Mouse (Mus musculus) CH12.LX (cell line): Measurements from ENCODE around the gene Olfr1084. TPM values are rescaled to one million over a fixed set of nuclear protein-coding genes. Genes with fewer than 3 reads are reported as not detected.
"Not testable (repeated sequence)": the region's sequence is repeated elsewhere in the genome, so short reads cannot be mapped to it uniquely, and the experiment has no call there.

ENCODE experiments used
- DNase-seq: peaks from one replicate; pipeline ENCODE4 v3.0.0-alpha.2; 2013; ENCODE audit errors: extremely low read depth
- H3K27ac ChIP-seq: 2 replicates; pipeline ENCODE4 v1.5.1; 2012; ENCODE audit warnings: low read depth, mild to moderate bottlenecking, control low read depth, moderate library complexity; ENCODE audit not compliant: insufficient read depth
- H3K27me3 ChIP-seq: replicated peaks from 2 replicates; pipeline ENCODE3; 2012; ENCODE audit warnings: inconsistent platforms
- H3K36me3 ChIP-seq, 2 experiments: replicated peaks in 1 of 2; 2 replicates each; pipeline versions ENCODE3 to v1.6.1; 2012; ENCODE audit warnings: inconsistent platforms in 1 of 2, low read length in 1 of 2, mild to moderate bottlenecking in 1 of 2, mixed read lengths in 1 of 2, moderate library complexity in 1 of 2; ENCODE audit not compliant: control insufficient read depth in 1 of 2, insufficient read depth in 1 of 2
- H3K4me1 ChIP-seq, 2 experiments: 2 replicates each; pipeline ENCODE4 v1.6.1; 2012; ENCODE audit warnings: inconsistent platforms in 1 of 2, moderate library complexity in 1 of 2; ENCODE audit not compliant: insufficient read depth in 2 of 2, control insufficient read depth in 1 of 2
- H3K4me2 ChIP-seq: 2 replicates; pipeline ENCODE4 v1.6.1; 2012; ENCODE audit warnings: low read depth, mild to moderate bottlenecking, control low read depth; ENCODE audit not compliant: poor library complexity, insufficient read depth, severe bottlenecking
- H3K4me3 ChIP-seq, 3 experiments: fragments of 150-350 bp in 1 of 3; sonication (generic) in 1 of 3; replicated peaks in 1 of 3; 2 replicates each; pipeline versions ENCODE3 to v1.5.1; 2011 to 2012; ENCODE audit warnings: low read depth in 2 of 3, low read length in 2 of 3, mild to moderate bottlenecking in 2 of 3, moderate library complexity in 2 of 3, control low read depth in 1 of 3, improper control_type of control experiment in 1 of 3, inconsistent platforms in 1 of 3, mixed read lengths in 1 of 3; ENCODE audit not compliant: poor library complexity in 1 of 3
- H3K79me2 ChIP-seq: replicated peaks from 2 replicates; pipeline ENCODE4 v1.6.1; 2012; ENCODE audit warnings: mild to moderate bottlenecking, moderate library complexity; ENCODE audit not compliant: control insufficient read depth, poor library complexity, insufficient read depth, severe bottlenecking; ENCODE audit errors: extremely low read depth
- H3K9ac ChIP-seq: 2 replicates; pipeline ENCODE4 v1.6.1; 2012; ENCODE audit warnings: low read depth, mild to moderate bottlenecking, control low read depth, moderate library complexity; ENCODE audit not compliant: insufficient read depth
- H3K9me3 ChIP-seq: replicated peaks from 2 replicates; pipeline ENCODE3; 2012; ENCODE audit warnings: low read length, inconsistent platforms, mixed read lengths
- CHD2 ChIP-seq: IDR thresholded peaks from 2 replicates; pipeline ENCODE4 v1.6.1; 2011; ENCODE audit warnings: low read length, improper control_type of control experiment
- E2F4 ChIP-seq: IDR thresholded peaks from 2 replicates; pipeline ENCODE4 v1.6.1; 2011; ENCODE audit warnings: low read depth, low read length, improper control_type of control experiment; ENCODE audit not compliant: insufficient replicate concordance
- ELF1 ChIP-seq: IDR thresholded peaks from 2 replicates; pipeline ENCODE4 v1.6.1; 2014; ENCODE audit warnings: low read depth, mild to moderate bottlenecking, inconsistent platforms, low read length, improper control_type of control experiment
- ETS1 ChIP-seq: conservative IDR thresholded peaks from 2 replicates; pipeline ENCODE4 v1.6.1; 2012; ENCODE audit warnings: low read depth, mild to moderate bottlenecking, inconsistent platforms, low read length, improper control_type of control experiment, moderate library complexity
- JUND ChIP-seq: conservative IDR thresholded peaks from 2 replicates; pipeline ENCODE4 v1.6.1; 2011; ENCODE audit warnings: low read depth, low read length, improper control_type of control experiment
- MAX ChIP-seq: IDR thresholded peaks from 2 replicates; pipeline ENCODE4 v1.6.1; 2011; ENCODE audit warnings: low read length, improper control_type of control experiment
- MEF2A ChIP-seq: IDR thresholded peaks from 2 replicates; pipeline ENCODE4 v1.6.1; 2014; ENCODE audit warnings: low read depth, mild to moderate bottlenecking, inconsistent platforms, low read length, improper control_type of control experiment, borderline replicate concordance
- PAX5 ChIP-seq: IDR thresholded peaks from 2 replicates; pipeline ENCODE4 v1.6.1; 2012; ENCODE audit warnings: low read length, inconsistent platforms, mixed read lengths
- POLR2AphosphoS2 ChIP-seq: IDR thresholded peaks from 2 replicates; pipeline ENCODE4 v1.6.1; 2011; ENCODE audit warnings: low read depth, low read length, improper control_type of control experiment
- RAD21 ChIP-seq: IDR thresholded peaks from 2 replicates; pipeline ENCODE4 v1.6.1; 2011; ENCODE audit warnings: low read depth, mild to moderate bottlenecking, low read length, improper control_type of control experiment, moderate library complexity
- SMC3 ChIP-seq: IDR thresholded peaks from 2 replicates; pipeline ENCODE4 v1.6.1; 2011; ENCODE audit warnings: low read depth, low read length, improper control_type of control experiment
- TCF12 ChIP-seq: IDR thresholded peaks from 2 replicates; pipeline ENCODE4 v1.6.1; 2014; ENCODE audit warnings: low read depth, mild to moderate bottlenecking, inconsistent platforms, low read length, improper control_type of control experiment
- UBTF ChIP-seq: IDR thresholded peaks from 2 replicates; pipeline ENCODE4 v1.6.1; 2012; ENCODE audit warnings: low read depth, mild to moderate bottlenecking, inconsistent platforms, low read length, improper control_type of control experiment, moderate library complexity
- USF1 ChIP-seq: IDR thresholded peaks from 2 replicates; pipeline ENCODE4 v1.6.1; 2014; ENCODE audit warnings: low read depth, mild to moderate bottlenecking, inconsistent platforms, low read length, improper control_type of control experiment
- USF2 ChIP-seq: conservative IDR thresholded peaks from 2 replicates; pipeline ENCODE4 v1.6.1; 2011; ENCODE audit warnings: low read depth, low read length, improper control_type of control experiment
- ZNF384 ChIP-seq: IDR thresholded peaks from 2 replicates; pipeline ENCODE4 v1.6.1; 2012; ENCODE audit warnings: low read depth, low read length, improper control_type of control experiment, inconsistent platforms
- dilution Hi-C: fragments of 300-500 bp; cut with MboI; formaldehyde crosslinking; loops from 2 replicates; pipeline ENCODE4 v1.14.3; 2020; ENCODE audit warnings: low sequenced_read_pairs; ENCODE audit not compliant: extremely low pct_unique_long_range_greater_than_20kb, extremely low pct_ligation_motif_present
- in situ Hi-C: fragments of 300-500 bp; cut with MboI; formaldehyde crosslinking; loops from 3 replicates; pipeline ENCODE4 v1.14.3; 2019; ENCODE audit warnings: low sequenced_read_pairs, low pct_ligation_motif_present, low pct_unique_long_range_greater_than_20kb, mixed read lengths
- polyA plus RNA-seq: library from polyadenylated mRNA; unstranded; fragments of >175 nt; gene quantifications from 2 replicates; pipeline ENCODE4 v1.2.1, GENCODE M21; 2012; ENCODE audit warnings: low read depth; ENCODE audit not compliant: insufficient read length
- total RNA-seq, 2 experiments: library from RNA; depleted of rRNA; stranded (reverse); fragments of 300-350 nt in 1 of 2; fragments of >200 nt in 1 of 2; gene quantifications; 2 replicates each; pipeline ENCODE4 v1.2.3; 2012 to 2014

Olfr1084 gene
- total and polyA plus RNA-seq, 3 experiments, result not detected

- no peaks in the 10 kb centered on the region for H3K4me1 ChIP-seq
- H3K36me3 ChIP-seq, result no peaks in the 10 kb centered on the region
- no peak within 1 kb of the TSS for H3K27ac ChIP-seq
- DNase-seq, result no peak
- H3K4me3 ChIP-seq, result no peak within 1 kb of the TSS
- no peaks in the 10 kb centered on the region for H3K79me2 ChIP-seq
- H3K4me2 ChIP-seq, result no peak within 1 kb of the TSS
- dilution Hi-C loops, result no loop called here
- no peaks in the 10 kb centered on the region for H3K9me3 ChIP-seq
- no peak within 1 kb of the TSS for H3K9ac ChIP-seq
- no peaks in the 10 kb centered on the region for H3K27me3 ChIP-seq
- in situ Hi-C loops, result no loop called here
- TF ChIP-seq ETS1 (no peak), ZNF384 (no peak), POLR2AphosphoS2 (no peak), USF2 (no peak), JUND (no peak), MAX (no peak), ELF1 (no peak), E2F4 (no peak), TCF12 (no peak), RAD21 (no peak), UBTF (no peak), MEF2A (no peak), PAX5 (no peak), CHD2 (no peak), USF1 (no peak), SMC3 (no peak)
Measured at GRCm38 (mm10) chr2:86661919-86662318, 22.4 kb upstream of the Olfr1084 start, which contains the start of gene Olfr1085. Gene Olfr1085 (minus strand): TSS chr2:86662019.

GRCm38 (mm10) chr2:86598866-86599265, 40.7 kb downstream of the Olfr1084 start, which contains the start of gene Olfr1082:
Gene Olfr1082 (minus strand): TSS chr2:86598966.
- DNase-seq, H3K4me3 ChIP-seq, dilution Hi-C loops, H3K79me2 ChIP-seq, H3K36me3 ChIP-seq, H3K27ac ChIP-seq, H3K4me2 ChIP-seq, H3K27me3 ChIP-seq, H3K9ac ChIP-seq, H3K4me1 ChIP-seq, in situ Hi-C loops, H3K9me3 ChIP-seq: not testable (repeated sequence)

Other genes with a start within 250 kb of the Olfr1084 start
- not detected in 2 replicates for gene Olfr1061, start 225.7 kb downstream of the Olfr1084 start, total RNA-seq (2012; rRNA removed)
- gene Olfr1061, start 225.7 kb downstream of the Olfr1084 start, total RNA-seq (2014; rRNA removed), result not detected in 2 replicates
- not detected in 2 replicates for gene Olfr1061, start 225.7 kb downstream of the Olfr1084 start, polyA plus RNA-seq
- not detected in 2 replicates for gene Olfr1062, start 213.0 kb downstream of the Olfr1084 start, total RNA-seq (2012; rRNA removed)
- gene Olfr1062, start 213.0 kb downstream of the Olfr1084 start, total RNA-seq (2014; rRNA removed), result not detected in 2 replicates
- 0.07 TPM in 1 of 2 replicates, not detected in the other for gene Olfr1062, start 213.0 kb downstream of the Olfr1084 start, polyA plus RNA-seq
- not detected in 2 replicates for gene Olfr1065, start 189.1 kb downstream of the Olfr1084 start, total RNA-seq (2012; rRNA removed)
- gene Olfr1065, start 189.1 kb downstream of the Olfr1084 start, total RNA-seq (2014; rRNA removed), result not detected in 2 replicates
- not detected in 2 replicates for gene Olfr1065, start 189.1 kb downstream of the Olfr1084 start, polyA plus RNA-seq
- not detected in 2 replicates for gene Olfr1066, start 183.5 kb downstream of the Olfr1084 start, total RNA-seq (2012; rRNA removed)
- gene Olfr1066, start 183.5 kb downstream of the Olfr1084 start, total RNA-seq (2014; rRNA removed), result not detected in 2 replicates
- not detected in 2 replicates for gene Olfr1066, start 183.5 kb downstream of the Olfr1084 start, polyA plus RNA-seq
- not detected in 2 replicates for gene Olfr228, start 152.3 kb downstream of the Olfr1084 start, total RNA-seq (2012; rRNA removed)
- gene Olfr228, start 152.3 kb downstream of the Olfr1084 start, total RNA-seq (2014; rRNA removed), result not detected in 2 replicates
- gene Olfr228, start 152.3 kb downstream of the Olfr1084 start, polyA plus RNA-seq, result not detected in 2 replicates
- gene Olfr1076, start 131.3 kb downstream of the Olfr1084 start, total RNA-seq (2012; rRNA removed), result not detected in 2 replicates
- gene Olfr1076, start 131.3 kb downstream of the Olfr1084 start, total RNA-seq (2014; rRNA removed), result not detected in 2 replicates
- gene Olfr1076, start 131.3 kb downstream of the Olfr1084 start, polyA plus RNA-seq, result not detected in 2 replicates
- not detected in 2 replicates for gene Olfr1079, start 97.2 kb downstream of the Olfr1084 start, total RNA-seq (2012; rRNA removed)
- not detected in 2 replicates for gene Olfr1079, start 97.2 kb downstream of the Olfr1084 start, total RNA-seq (2014; rRNA removed)
- gene Olfr1079, start 97.2 kb downstream of the Olfr1084 start, polyA plus RNA-seq, result not detected in 2 replicates
- not detected in 2 replicates for gene Olfr1080, start 81.5 kb downstream of the Olfr1084 start, total RNA-seq (2012; rRNA removed)
- not detected in 2 replicates for gene Olfr1080, start 81.5 kb downstream of the Olfr1084 start, total RNA-seq (2014; rRNA removed)
- gene Olfr1080, start 81.5 kb downstream of the Olfr1084 start, polyA plus RNA-seq, result not detected in 2 replicates
- gene Olfr1082, start 40.8 kb downstream of the Olfr1084 start, total RNA-seq (2012; rRNA removed), result not detected in 2 replicates
- not detected in 2 replicates for gene Olfr1082, start 40.8 kb downstream of the Olfr1084 start, total RNA-seq (2014; rRNA removed)
- not detected in 2 replicates for gene Olfr1082, start 40.8 kb downstream of the Olfr1084 start, polyA plus RNA-seq
- not detected in 2 replicates for gene Olfr1085, start 22.3 kb upstream of the Olfr1084 start, total RNA-seq (2012; rRNA removed)
- gene Olfr1085, start 22.3 kb upstream of the Olfr1084 start, total RNA-seq (2014; rRNA removed), result not detected in 2 replicates
- gene Olfr1085, start 22.3 kb upstream of the Olfr1084 start, polyA plus RNA-seq, result not detected in 2 replicates
- not detected in 2 replicates for gene Olfr1086, start 40.4 kb upstream of the Olfr1084 start, total RNA-seq (2012; rRNA removed)
- gene Olfr1086, start 40.4 kb upstream of the Olfr1084 start, total RNA-seq (2014; rRNA removed), result not detected in 2 replicates
- gene Olfr1086, start 40.4 kb upstream of the Olfr1084 start, polyA plus RNA-seq, result not detected in 2 replicates
- not detected in 2 replicates for gene Olfr1087, start 58.7 kb upstream of the Olfr1084 start, total RNA-seq (2012; rRNA removed)
- not detected in 2 replicates for gene Olfr1087, start 58.7 kb upstream of the Olfr1084 start, total RNA-seq (2014; rRNA removed)
- gene Olfr1087, start 58.7 kb upstream of the Olfr1084 start, polyA plus RNA-seq, result not detected in 2 replicates
- gene Olfr1089, start 94.0 kb upstream of the Olfr1084 start, total RNA-seq (2012; rRNA removed), result not detected in 2 replicates
- not detected in 2 replicates for gene Olfr1089, start 94.0 kb upstream of the Olfr1084 start, total RNA-seq (2014; rRNA removed)
- not detected in 2 replicates for gene Olfr1089, start 94.0 kb upstream of the Olfr1084 start, polyA plus RNA-seq
- gene Olfr1090, start 119.3 kb upstream of the Olfr1084 start, total RNA-seq (2012; rRNA removed), result not detected in 2 replicates
- not detected in 2 replicates for gene Olfr1090, start 119.3 kb upstream of the Olfr1084 start, total RNA-seq (2014; rRNA removed)
- not detected in 2 replicates for gene Olfr1090, start 119.3 kb upstream of the Olfr1084 start, polyA plus RNA-seq
- not detected in 2 replicates for gene Olfr1093, start 142.8 kb upstream of the Olfr1084 start, total RNA-seq (2012; rRNA removed)
- not detected in 2 replicates for gene Olfr1093, start 142.8 kb upstream of the Olfr1084 start, total RNA-seq (2014; rRNA removed)
- gene Olfr1093, start 142.8 kb upstream of the Olfr1084 start, polyA plus RNA-seq, result not detected in 2 replicates
- not detected in 2 replicates for gene Olfr141, start 170.3 kb upstream of the Olfr1084 start, total RNA-seq (2012; rRNA removed)
- not detected in 2 replicates for gene Olfr141, start 170.3 kb upstream of the Olfr1084 start, total RNA-seq (2014; rRNA removed)
- not detected in 2 replicates for gene Olfr141, start 170.3 kb upstream of the Olfr1084 start, polyA plus RNA-seq
- gene Olfr1094, start 184.9 kb upstream of the Olfr1084 start, total RNA-seq (2012; rRNA removed), result not detected in 2 replicates
- gene Olfr1094, start 184.9 kb upstream of the Olfr1084 start, total RNA-seq (2014; rRNA removed), result not detected in 2 replicates
- not detected in 2 replicates for gene Olfr1094, start 184.9 kb upstream of the Olfr1084 start, polyA plus RNA-seq
- gene Olfr1095, start 212.0 kb upstream of the Olfr1084 start, total RNA-seq (2012; rRNA removed), result not detected in 2 replicates
- gene Olfr1095, start 212.0 kb upstream of the Olfr1084 start, total RNA-seq (2014; rRNA removed), result not detected in 2 replicates
- gene Olfr1095, start 212.0 kb upstream of the Olfr1084 start, polyA plus RNA-seq, result not detected in 2 replicates
- not detected in 2 replicates for gene Gm13723, start 235.1 kb upstream of the Olfr1084 start, total RNA-seq (2012; rRNA removed)
- not detected in 2 replicates for gene Gm13723, start 235.1 kb upstream of the Olfr1084 start, total RNA-seq (2014; rRNA removed)
- gene Gm13723, start 235.1 kb upstream of the Olfr1084 start, polyA plus RNA-seq, result not detected in 2 replicates